Mouse (Mus musculus) liver, embryonic 16.5 days (tissue): ENCODE results near the gene Npcd. TPM values are rescaled to one million over a fixed set of nuclear protein-coding genes. Genes with fewer than 3 reads are reported as not detected.
A peak's percentile ranks its signal among the peaks of the same experiment; 100 is the strongest.

Source experiments
- ATAC-seq: fragments of 200-750 bp; cut with Nextera tagmentation; 2 replicates; pipeline ENCODE4 v1.8.0; 2017; ENCODE audit warnings: low read depth, mild to moderate bottlenecking, moderate number of reproducible peaks, moderate library complexity
- H3K27ac ChIP-seq: fragments of 300-500 bp; sonication (generic); 2 replicates; pipeline ENCODE4 v1.5.1; 2014; ENCODE audit warnings: mild to moderate bottlenecking, low read length
- H3K27me3 ChIP-seq: fragments of 300-500 bp; sonication (generic); 2 replicates; pipeline ENCODE4 v1.6.1; 2014; ENCODE audit warnings: low read depth, low read length, mixed read lengths; ENCODE audit not compliant: control insufficient read depth, insufficient read depth
- H3K36me3 ChIP-seq: fragments of 300-500 bp; sonication (generic); 2 replicates; pipeline ENCODE4 v1.6.1; 2014; ENCODE audit warnings: mild to moderate bottlenecking; ENCODE audit not compliant: control insufficient read depth, insufficient read depth
- H3K4me1 ChIP-seq: fragments of 300-500 bp; sonication (generic); 2 replicates; pipeline ENCODE4 v1.6.1; 2014; ENCODE audit warnings: low read depth, low read length, mixed read lengths; ENCODE audit not compliant: control insufficient read depth
- H3K4me2 ChIP-seq: fragments of 300-500 bp; sonication (generic); 2 replicates; pipeline ENCODE4 v1.6.1; 2014; ENCODE audit warnings: low read depth, low read length, mixed read lengths
- H3K4me3 ChIP-seq: fragments of 300-500 bp; sonication (generic); 2 replicates; pipeline ENCODE4 v1.5.1; 2014; ENCODE audit warnings: low read depth, mild to moderate bottlenecking, low read length
- H3K9ac ChIP-seq: fragments of 300-500 bp; sonication (generic); 2 replicates; pipeline ENCODE4 v1.6.1; 2014; ENCODE audit warnings: low read depth, low read length
- H3K9me3 ChIP-seq: fragments of 300-500 bp; sonication (generic); replicated peaks from 2 replicates; pipeline ENCODE4 v1.6.1; 2016; ENCODE audit warnings: low read length; ENCODE audit not compliant: control insufficient read depth
- WGBS: fragments of 180-500 bp; shearing (Covaris S2); extraction: QIAGEN DNeasy Blood & Tissue Kit; methylation state at CpG from one replicate; pipeline ENCODE4 v1.1.7; 2014; ENCODE audit not compliant: insufficient replicate concordance; 5-methylcytosine and 5-hydroxymethylcytosine counted together
- polyA plus RNA-seq: library from polyadenylated mRNA; unstranded; fragments of >200 nt; fragmentation: Nextera tagmentation; extraction: Ambion mirVana; gene quantifications from 2 replicates; pipeline ENCODE4 v1.2.1, GENCODE M21; 2015

Npcd gene
- polyA plus RNA-seq, 1 experiment from 2014 or later: not detected

DNA sequence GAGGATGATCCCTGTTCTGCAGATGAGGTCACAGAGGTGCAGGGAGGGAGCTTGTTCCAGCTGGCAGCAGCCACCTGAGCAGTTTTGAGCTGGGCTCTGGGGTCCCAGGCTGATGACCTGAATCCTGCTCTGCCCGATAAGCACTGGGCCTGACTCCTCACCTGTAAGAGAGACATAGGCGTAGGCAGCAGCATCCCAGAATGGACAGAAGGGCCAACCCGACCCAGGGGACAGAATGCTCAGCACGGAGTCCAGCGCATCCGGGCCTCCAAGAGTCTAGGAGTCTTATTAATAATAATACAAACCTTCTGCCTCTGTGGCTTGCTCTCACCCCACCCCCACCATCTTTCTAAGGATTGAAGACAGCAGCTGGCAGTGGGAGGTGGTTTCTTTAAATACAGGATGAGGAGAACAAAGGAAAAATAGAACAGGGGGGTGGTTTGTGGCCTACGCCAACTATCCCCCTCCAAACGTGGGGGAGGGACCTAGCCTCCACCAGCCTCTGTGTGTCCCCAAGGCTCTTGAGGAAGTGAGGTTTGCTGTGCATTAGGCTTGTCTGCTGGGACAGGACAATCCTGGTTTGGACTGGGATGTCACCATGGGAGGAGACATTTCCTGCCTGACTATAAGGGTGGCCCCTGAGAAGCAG, 77.9 kb downstream of the Npcd start:
- no peaks in the 10 kb centered on the region for H3K9me3 ChIP-seq
- WGBS: 58% methylated on average over 8 of the region's 8 CpGs
- H3K27ac ChIP-seq: no peak overlapping the region
- H3K36me3 ChIP-seq: no peaks in the 10 kb centered on the region
- H3K4me3 ChIP-seq: no peak overlapping the region
- H3K4me2 ChIP-seq: no peak overlapping the region
- no peak for ATAC-seq
- H3K27me3 ChIP-seq: no peaks in the 10 kb centered on the region
- H3K4me1 ChIP-seq: no peaks in the 10 kb centered on the region
- no peak overlapping the region for H3K9ac ChIP-seq

DNA sequence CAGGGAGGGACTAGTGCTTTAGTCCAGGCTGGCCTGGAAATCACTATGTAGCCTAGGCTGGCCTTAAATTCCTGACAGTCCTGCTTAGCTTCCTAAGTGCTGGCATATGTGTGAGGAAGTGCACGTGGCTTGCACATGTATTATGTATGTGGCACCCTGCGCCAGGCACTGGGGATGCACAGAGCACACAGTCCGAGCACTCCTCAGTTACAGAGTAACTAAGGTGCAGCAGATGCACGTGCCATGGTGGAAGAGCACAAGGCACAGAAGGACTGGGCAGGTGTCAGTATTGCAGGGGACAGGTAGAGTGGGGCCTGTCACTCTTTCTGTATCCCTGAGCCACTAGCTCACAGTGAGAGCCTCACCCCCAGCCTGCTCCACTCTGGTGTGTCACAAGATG, 78.9 kb downstream of the Npcd start:
- no peak for ATAC-seq
- no peak overlapping the region for H3K27ac ChIP-seq
- WGBS: 57% methylated on average over 4 of the region's 4 CpGs
- H3K9me3 ChIP-seq: no peaks in the 10 kb centered on the region
- no peaks in the 10 kb centered on the region for H3K36me3 ChIP-seq
- no peak overlapping the region for H3K4me2 ChIP-seq
- H3K27me3 ChIP-seq: no peaks in the 10 kb centered on the region
- no peak overlapping the region for H3K4me3 ChIP-seq
- H3K9ac ChIP-seq: no peak overlapping the region
- H3K4me1 ChIP-seq: no peaks in the 10 kb centered on the region

DNA sequence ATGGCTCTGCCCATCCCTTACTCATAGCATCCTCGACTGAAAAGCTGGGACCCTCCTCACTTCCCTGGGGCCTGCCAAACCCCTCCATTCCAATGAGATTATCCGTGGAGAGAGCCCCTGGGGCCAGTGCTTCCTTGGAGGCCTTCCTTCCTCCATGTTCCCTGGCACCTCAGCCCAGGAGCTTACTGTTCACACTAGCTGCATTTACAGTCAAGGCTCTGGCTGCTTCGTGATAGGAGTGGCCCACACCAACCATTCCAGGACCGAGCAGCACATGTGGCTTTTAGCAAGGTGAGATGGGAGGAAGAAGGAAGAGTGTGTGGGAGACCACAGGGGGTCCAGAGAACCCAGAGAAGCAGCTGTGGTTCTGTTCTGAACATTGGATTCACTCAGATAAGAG, 80.2 kb downstream of the Npcd start:
- H3K4me2 ChIP-seq: no peak overlapping the region
- no peak overlapping the region for H3K27ac ChIP-seq
- no peaks in the 10 kb centered on the region for H3K4me1 ChIP-seq
- no peak overlapping the region for H3K9ac ChIP-seq
- no peaks in the 10 kb centered on the region for H3K36me3 ChIP-seq
- no peak overlapping the region for H3K4me3 ChIP-seq
- ATAC-seq: no peak
- WGBS: 45% methylated on average over 4 of the region's 4 CpGs
- H3K9me3 ChIP-seq: no peaks in the 10 kb centered on the region
- H3K27me3 ChIP-seq: no peaks in the 10 kb centered on the region

DNA sequence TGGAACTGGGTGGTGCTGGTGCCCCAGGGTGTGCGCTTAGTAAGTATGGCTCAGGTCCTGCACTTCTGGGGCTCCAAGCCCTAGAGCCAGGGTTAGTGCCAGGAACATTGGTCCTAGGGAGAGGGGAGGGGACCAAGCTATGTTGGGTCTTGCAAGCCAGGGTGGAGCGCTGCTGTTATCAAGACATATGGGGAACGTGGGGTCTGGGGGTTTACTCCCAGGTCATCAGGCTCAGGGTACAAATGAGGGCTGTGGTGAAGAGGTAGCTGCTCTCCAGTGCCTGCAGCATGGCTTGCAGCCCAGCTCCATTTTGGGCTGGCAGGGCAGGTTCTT, 80.7 kb downstream of the Npcd start:
- WGBS: 78% methylated on average over 3 of the region's 3 CpGs
- Histone ChIP-seq H3K4me2 (no peak overlapping the region), H3K27me3 (no peaks in the 10 kb centered on the region), H3K27ac (no peak overlapping the region), H3K9me3 (no peaks in the 10 kb centered on the region), H3K4me3 (no peak overlapping the region), H3K4me1 (no peaks in the 10 kb centered on the region), H3K9ac (no peak overlapping the region), H3K36me3 (no peaks in the 10 kb centered on the region)
- ATAC-seq: no peak

DNA sequence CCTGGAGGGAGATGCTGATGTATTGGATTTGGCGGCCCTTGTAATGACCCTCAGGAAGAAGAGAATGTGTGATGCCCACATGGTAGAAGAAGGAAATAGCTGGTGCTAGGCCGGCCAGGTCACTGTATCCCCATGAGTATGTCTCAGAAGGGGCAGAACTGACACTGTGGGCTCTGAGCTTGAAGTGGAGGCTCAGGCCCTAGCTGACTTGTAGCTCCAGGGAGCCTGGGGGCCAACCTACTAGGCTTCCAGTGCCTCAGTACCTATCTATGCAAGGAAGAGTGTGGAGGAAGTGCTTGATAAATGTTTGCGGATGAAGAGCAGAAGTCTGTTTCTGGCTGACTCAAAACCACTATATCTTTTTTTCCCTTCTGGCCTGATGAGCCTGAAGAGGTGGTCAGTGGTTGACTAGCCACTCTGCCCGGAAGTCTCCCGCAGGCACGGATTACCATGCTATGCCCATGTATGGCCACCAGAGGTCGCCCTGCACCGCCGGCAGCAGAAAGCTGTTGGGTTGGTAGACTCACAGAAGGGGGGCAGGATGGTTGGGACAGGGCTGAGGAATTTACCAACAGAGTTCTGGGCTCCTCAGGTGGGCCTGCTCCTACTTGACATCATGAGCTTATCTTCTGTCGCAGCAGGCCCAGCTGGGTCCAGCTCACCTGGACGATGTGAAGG, 81.2 kb downstream of the Npcd start:
- no peak overlapping the region for H3K27ac ChIP-seq
- no peaks in the 10 kb centered on the region for H3K9me3 ChIP-seq
- no peaks in the 10 kb centered on the region for H3K27me3 ChIP-seq
- no peaks in the 10 kb centered on the region for H3K36me3 ChIP-seq
- H3K4me1 ChIP-seq: no peaks in the 10 kb centered on the region
- no peak for ATAC-seq
- H3K4me3 ChIP-seq: no peak overlapping the region
- no peak overlapping the region for H3K9ac ChIP-seq
- H3K4me2 ChIP-seq: no peak overlapping the region
- 17% methylated on average over 11 of the region's 11 CpGs for whole genome bisulfite sequencing

DNA sequence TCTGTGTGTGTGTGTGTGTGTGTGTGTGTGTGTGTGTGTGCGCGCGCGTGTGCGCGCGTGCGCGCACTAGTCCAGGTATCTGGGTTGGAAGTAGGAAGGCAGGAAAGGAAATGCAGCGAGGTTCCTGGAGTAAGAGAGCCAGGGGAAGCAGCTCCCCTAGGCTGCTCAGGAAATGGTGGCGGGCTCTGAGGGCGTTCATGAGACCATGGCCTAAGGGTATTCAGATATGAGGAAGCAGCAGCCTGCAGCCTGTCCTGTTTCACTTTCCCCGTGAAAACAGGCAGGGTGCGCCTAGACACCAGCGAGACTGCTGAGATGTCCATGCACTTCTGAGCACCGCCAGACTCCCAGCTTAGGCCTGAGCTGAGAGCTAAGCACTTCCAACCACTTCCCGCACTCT, 82.3 kb downstream of the Npcd start:
- H3K4me3 ChIP-seq: no peak overlapping the region
- no peaks in the 10 kb centered on the region for H3K4me1 ChIP-seq
- no peaks in the 10 kb centered on the region for H3K27me3 ChIP-seq
- no peak for ATAC-seq
- H3K9me3 ChIP-seq: no peaks in the 10 kb centered on the region
- H3K36me3 ChIP-seq: no peaks in the 10 kb centered on the region
- WGBS: 60% methylated on average over 17 of the region's 17 CpGs
- no peak overlapping the region for H3K9ac ChIP-seq
- no peak overlapping the region for H3K4me2 ChIP-seq
- H3K27ac ChIP-seq: no peak overlapping the region

DNA sequence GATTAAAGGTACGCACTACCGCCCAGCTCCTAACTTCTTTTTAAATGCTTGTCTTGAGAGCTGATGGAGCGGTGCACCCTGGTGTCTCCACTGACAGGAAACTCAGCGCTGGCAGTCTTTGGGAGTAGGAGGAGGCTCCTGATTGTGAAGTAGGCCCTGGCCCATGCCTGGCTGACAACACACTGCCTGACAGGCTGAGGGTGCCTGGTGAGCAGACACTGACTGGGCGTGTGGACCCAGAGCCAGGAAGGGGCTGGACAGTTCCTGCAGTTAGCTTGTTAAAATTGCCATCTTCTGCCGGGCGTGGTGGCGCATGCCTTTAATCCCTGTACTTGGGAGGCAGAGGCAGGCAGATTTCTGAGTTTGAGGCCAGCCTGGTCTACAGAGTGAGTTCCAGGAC, 83.8 kb downstream of the Npcd start:
- no peaks in the 10 kb centered on the region for H3K36me3 ChIP-seq
- no peak overlapping the region for H3K4me2 ChIP-seq
- ATAC-seq: no peak
- H3K4me1 ChIP-seq: no peaks in the 10 kb centered on the region
- no peak overlapping the region for H3K27ac ChIP-seq
- no peak overlapping the region for H3K9ac ChIP-seq
- no peak overlapping the region for H3K4me3 ChIP-seq
- H3K9me3 ChIP-seq: no peaks in the 10 kb centered on the region
- H3K27me3 ChIP-seq: no peaks in the 10 kb centered on the region
- 73% methylated on average over 8 of the region's 8 CpGs for WGBS

DNA sequence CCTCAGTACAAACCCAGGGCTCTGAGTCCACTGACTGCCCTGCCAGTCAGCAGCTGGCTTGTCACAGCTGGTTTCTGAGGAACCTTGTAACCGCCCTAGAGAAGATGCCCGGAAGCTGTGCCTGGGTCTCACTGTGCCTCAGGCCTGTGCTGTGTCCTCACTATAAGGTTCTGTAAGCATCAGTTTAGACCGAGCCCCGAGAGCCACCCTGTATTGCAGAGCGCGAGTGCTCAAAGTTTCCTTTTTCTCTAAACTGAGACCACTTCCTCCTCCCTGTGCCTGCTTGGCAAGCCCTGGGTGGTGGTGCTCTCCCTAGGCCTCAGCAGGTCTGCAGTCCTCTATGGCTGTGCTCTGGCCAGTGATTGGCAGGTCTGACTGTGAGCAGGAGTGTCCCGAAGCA, 84.9 kb downstream of the Npcd start:
- Histone ChIP-seq H3K4me3 (no peak overlapping the region), H3K9me3 (no peaks in the 10 kb centered on the region), H3K4me2 (no peak overlapping the region), H3K36me3 (no peaks in the 10 kb centered on the region), H3K4me1 (no peaks in the 10 kb centered on the region), H3K9ac (no peak overlapping the region), H3K27me3 (no peaks in the 10 kb centered on the region), H3K27ac (no peak overlapping the region)
- WGBS: 53% methylated on average over 7 of the region's 7 CpGs
- 0 out of 2 replicates have a peak, but pooled peaks have one; percentile 12 for ATAC-seq

DNA sequence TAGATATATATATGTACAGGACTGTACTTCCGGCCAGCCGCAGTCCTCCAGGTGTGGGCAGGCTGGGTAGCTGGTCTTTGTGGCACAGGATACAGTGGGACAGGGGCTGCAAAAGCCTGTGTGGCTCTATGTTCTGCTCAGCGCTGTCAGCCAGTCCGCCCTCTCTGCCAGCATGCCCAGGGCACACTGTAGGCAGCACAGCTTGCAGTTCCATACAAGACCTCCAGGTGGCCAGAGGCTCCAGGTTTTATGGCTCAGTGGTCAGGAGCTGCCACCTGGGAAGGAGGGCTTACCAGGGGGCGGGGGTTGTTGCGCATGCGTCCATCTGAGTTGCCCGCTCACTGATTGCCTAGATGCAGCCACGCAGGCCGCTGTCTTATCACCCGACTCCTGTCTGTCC, 86.0 kb downstream of the Npcd start:
- WGBS: 66% methylated on average over 11 of the region's 11 CpGs
- no peak overlapping the region for H3K4me3 ChIP-seq
- H3K4me1 ChIP-seq: peaks cover 3% of the 10 kb centered on the region
- H3K27me3 ChIP-seq: no peaks in the 10 kb centered on the region
- H3K4me2 ChIP-seq: no peak overlapping the region
- H3K9ac ChIP-seq: no peak overlapping the region
- H3K27ac ChIP-seq: no peak overlapping the region
- no peak for ATAC-seq
- no peaks in the 10 kb centered on the region for H3K9me3 ChIP-seq
- no peaks in the 10 kb centered on the region for H3K36me3 ChIP-seq
